Mouse (Mus musculus) embryonic facial prominence, embryonic 14.5 days (tissue): Measurements from ENCODE around the gene Twnk. TPM values are rescaled to one million over a fixed set of nuclear protein-coding genes. Genes with fewer than 3 reads are reported as not detected.
"Not testable (repeated sequence)": the region's sequence is repeated elsewhere in the genome, so short reads cannot be mapped to it uniquely, and the experiment has no call there.

Source experiments
- ATAC-seq: fragments of 200-750 bp; cut with Nextera tagmentation; 2 replicates; pipeline ENCODE4 v1.8.0; 2017; ENCODE audit warnings: low read depth, moderate number of reproducible peaks, moderate TSS enrichment
- DNase-seq: peaks from one replicate; pipeline ENCODE4 v3.0.0-alpha.2; 2015; ENCODE audit warnings: low spot score
- H3K27ac ChIP-seq: fragments of 300-500 bp; sonication (generic); replicated peaks from 2 replicates; pipeline ENCODE4 v1.5.1; 2014; ENCODE audit warnings: low read depth, mild to moderate bottlenecking, low read length, moderate library complexity
- H3K27me3 ChIP-seq: fragments of 300-500 bp; sonication (generic); replicated peaks from 2 replicates; pipeline ENCODE4 v1.6.1; 2014; ENCODE audit warnings: low read length; ENCODE audit not compliant: control insufficient read depth, insufficient read depth
- H3K36me3 ChIP-seq: fragments of 300-500 bp; sonication (generic); 2 replicates; pipeline ENCODE4 v1.6.1; 2014; ENCODE audit warnings: low read length, mixed read lengths; ENCODE audit not compliant: control insufficient read depth, insufficient read depth
- H3K4me1 ChIP-seq: fragments of 300-500 bp; sonication (generic); 2 replicates; pipeline ENCODE4 v1.6.1; 2014; ENCODE audit warnings: antibody characterized with exemption, low read length; ENCODE audit not compliant: control insufficient read depth, insufficient read depth
- H3K4me2 ChIP-seq: fragments of 300-500 bp; sonication (generic); 2 replicates; pipeline ENCODE4 v1.6.1; 2014; ENCODE audit warnings: low read depth, mild to moderate bottlenecking, low read length, moderate library complexity, mixed read lengths
- H3K4me3 ChIP-seq: fragments of 300-500 bp; sonication (generic); 2 replicates; pipeline ENCODE4 v1.5.1; 2014; ENCODE audit warnings: low read depth, mild to moderate bottlenecking, low read length
- H3K9ac ChIP-seq: fragments of 300-500 bp; sonication (generic); 2 replicates; pipeline ENCODE4 v1.6.1; 2014; ENCODE audit warnings: low read depth, mild to moderate bottlenecking, low read length, moderate library complexity, mixed read lengths
- H3K9me3 ChIP-seq: fragments of 300-500 bp; sonication (generic); 2 replicates; pipeline ENCODE4 v1.6.1; 2016; ENCODE audit warnings: low read length; ENCODE audit not compliant: control insufficient read depth
- WGBS: fragments of 180-500 bp; shearing (Covaris S2); extraction: QIAGEN DNeasy Blood & Tissue Kit; methylation state at CpG from one replicate; pipeline ENCODE4 v1.1.7; 2014; 5-methylcytosine and 5-hydroxymethylcytosine counted together
- polyA plus RNA-seq: library from polyadenylated mRNA; unstranded; fragments of >200 nt; fragmentation: Nextera tagmentation; extraction: Ambion mirVana; gene quantifications from 2 replicates; pipeline ENCODE4 v1.2.1, GENCODE M21; 2014

Twnk gene
- polyA plus RNA-seq, 1 experiment from 2014 or later, result 10.5 TPM

GRCm38 (mm10) chr19:45032570-45033332, 27.3 kb downstream of the Twnk start:
- 52% methylated on average over 17 of the region's 17 CpGs for WGBS
- Histone ChIP-seq H3K9ac (no peak overlapping the region), H3K27ac (no peak overlapping the region)

GRCm38 (mm10) chr19:45036867-45037266, 31.4 kb downstream of the Twnk start:
- H3K9me3 ChIP-seq, result no peaks in the 10 kb centered on the region
- H3K27me3 ChIP-seq, result no peaks in the 10 kb centered on the region
- no peaks in the 10 kb centered on the region for H3K36me3 ChIP-seq
- H3K4me2 ChIP-seq, result no peak overlapping the region
- H3K9ac ChIP-seq, result no peak overlapping the region
- ATAC-seq (0 out of 2 replicates have a peak, but pooled peaks have one; percentile 5), DNase-seq (no peak)
- no peak overlapping the region for H3K4me3 ChIP-seq
- H3K27ac ChIP-seq, result no peak overlapping the region
- 48% methylated on average over 6 of the region's 16 CpGs for WGBS
- no peaks in the 10 kb centered on the region for H3K4me1 ChIP-seq

More at GRCm38 (mm10) chr19:45032570-45033332, 27.3 kb downstream of the Twnk start:
- Histone ChIP-seq H3K4me2 (no peak overlapping the region), H3K4me1 (0 out of 2 replicates have a peak, but pooled peaks cover 2% of the 10 kb centered on the region), H3K9me3 (no peaks in the 10 kb centered on the region), H3K27me3 (no peaks in the 10 kb centered on the region), H3K4me3 (no peak overlapping the region), H3K36me3 (peaks cover 12% of the 10 kb centered on the region)
- peak; percentile 47 for DNase-seq
- no peak for ATAC-seq

GRCm38 (mm10) chr19:45038198-45038597, 32.7 kb downstream of the Twnk start:
- not testable (repeated sequence) for H3K4me1 ChIP-seq, ATAC-seq, H3K27me3 ChIP-seq, H3K36me3 ChIP-seq, H3K27ac ChIP-seq, DNase-seq, H3K9me3 ChIP-seq, H3K9ac ChIP-seq, H3K4me3 ChIP-seq, H3K4me2 ChIP-seq
- WGBS, result 88% methylated on average over 7 of the region's 7 CpGs

DNA sequence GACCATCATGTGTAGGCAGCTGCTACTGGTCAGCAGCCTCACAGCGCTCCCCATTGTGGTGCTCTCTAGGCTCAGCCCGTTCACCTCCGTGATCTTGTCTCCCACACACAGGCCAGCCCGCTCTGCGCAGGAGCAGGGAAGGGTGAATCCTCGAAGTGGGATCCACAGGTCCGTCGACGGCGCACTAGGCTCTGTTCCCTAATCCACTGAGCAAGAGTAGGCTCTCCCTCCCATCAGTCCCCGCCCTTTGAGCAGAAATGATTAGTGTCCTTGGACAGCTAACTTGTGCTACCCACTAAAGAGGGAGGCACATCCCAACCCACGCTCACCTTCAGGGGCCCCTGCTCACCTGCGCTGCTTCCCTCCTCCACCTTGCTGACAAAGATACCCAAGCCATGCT, 34.8 kb downstream of the Twnk start:
- 53% methylated on average over 10 of the region's 13 CpGs for WGBS
- Histone ChIP-seq H3K4me2 (no peak overlapping the region), H3K9me3 (no peaks in the 10 kb centered on the region), H3K9ac (no peak overlapping the region), H3K27ac (no peak overlapping the region), H3K4me3 (no peak overlapping the region), H3K36me3 (no peaks in the 10 kb centered on the region), H3K4me1 (no peaks in the 10 kb centered on the region), H3K27me3 (peaks cover 6% of the 10 kb centered on the region; the same call in 1 of the 2 replicates)
- ATAC-seq, result no peak
- DNase-seq, result no peak

GRCm38 (mm10) chr19:45044389-45044927, 39.0 kb downstream of the Twnk start:
- Histone ChIP-seq H3K4me1 (peaks cover 20% of the 10 kb centered on the region), H3K36me3 (0 out of 2 replicates have a peak, but pooled peaks cover 2% of the 10 kb centered on the region), H3K27ac (no peak overlapping the region), H3K4me3 (no peak overlapping the region), H3K27me3 (peaks cover 7% of the 10 kb centered on the region; the same call in 1 of the 2 replicates), H3K9me3 (no peaks in the 10 kb centered on the region), H3K4me2 (no peak overlapping the region), H3K9ac (no peak overlapping the region)
- 61% methylated on average over 11 of the region's 11 CpGs for WGBS
- no peak for ATAC-seq
- DNase-seq, result no peak

DNA sequence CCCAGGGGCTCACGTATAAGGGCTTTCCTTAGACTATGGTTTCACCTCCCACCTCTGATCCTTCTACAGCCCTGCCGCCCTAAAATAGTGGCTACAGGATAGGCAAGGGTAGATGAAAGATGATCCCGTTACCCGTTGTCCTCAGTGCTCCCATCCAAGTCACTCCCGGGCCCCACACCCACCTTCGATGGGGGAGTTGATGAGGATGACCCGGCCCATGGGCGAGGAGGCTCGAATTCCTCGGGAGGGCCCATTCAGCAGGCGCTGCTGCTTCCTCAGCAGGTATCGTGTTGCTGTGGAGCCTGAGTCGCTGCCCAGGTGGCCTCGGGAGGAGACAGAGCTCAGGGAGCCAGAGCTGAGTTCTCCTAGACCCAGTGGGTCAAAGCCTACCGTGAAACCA, 39.8 kb downstream of the Twnk start:
- DNase-seq, result no peak
- Histone ChIP-seq H3K27me3 (peaks cover 7% of the 10 kb centered on the region; the same call in 1 of the 2 replicates), H3K27ac (no peak overlapping the region), H3K36me3 (peaks cover 6% of the 10 kb centered on the region), H3K9ac (no peak overlapping the region), H3K4me1 (peaks cover 20% of the 10 kb centered on the region), H3K9me3 (no peaks in the 10 kb centered on the region), H3K4me2 (no peak overlapping the region), H3K4me3 (no peak overlapping the region)
- 34% methylated on average over 13 of the region's 15 CpGs for WGBS
- ATAC-seq, result no peak

DNA sequence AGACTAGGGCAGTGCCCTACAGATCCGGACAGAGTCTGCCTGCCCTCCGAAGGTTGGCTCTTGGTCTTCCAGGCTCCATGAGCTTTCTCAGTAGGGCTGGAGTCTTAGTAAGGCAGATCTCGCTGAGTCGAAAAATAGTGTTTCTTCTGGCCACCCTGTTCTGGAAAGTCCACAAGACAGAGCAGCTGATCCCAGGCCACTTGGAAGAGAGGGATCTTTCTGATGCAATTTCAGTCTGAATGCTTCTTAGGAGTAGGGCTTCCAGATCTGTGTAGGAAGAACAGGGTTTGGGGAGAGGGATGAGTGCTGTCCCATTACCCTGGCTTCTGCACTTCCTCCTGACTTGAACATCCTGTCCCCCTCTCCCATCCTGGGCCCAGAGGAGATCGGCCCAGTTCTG, 40.2 kb downstream of the Twnk start, which contains the start of gene Pdzd7:
Pdzd7 (minus strand) TSS at position 67 of the 400 bp plus-strand sequence.
- WGBS, result 63% methylated on average over 5 of the region's 5 CpGs
- Histone ChIP-seq H3K4me2 (peak within 1 kb of the TSS; percentile 79), H3K9me3 (no peaks in the 10 kb centered on the region), H3K4me3 (peak within 1 kb of the TSS; percentile 51), H3K27me3 (peaks cover 7% of the 10 kb centered on the region; the same call in 1 of the 2 replicates), H3K4me1 (peaks cover 20% of the 10 kb centered on the region), H3K27ac (no peak within 1 kb of the TSS; the same call in 1 of the 2 replicates), H3K36me3 (peaks cover 10% of the 10 kb centered on the region), H3K9ac (peak within 1 kb of the TSS; percentile 70)
- no peak for DNase-seq
- no peak for ATAC-seq

DNA sequence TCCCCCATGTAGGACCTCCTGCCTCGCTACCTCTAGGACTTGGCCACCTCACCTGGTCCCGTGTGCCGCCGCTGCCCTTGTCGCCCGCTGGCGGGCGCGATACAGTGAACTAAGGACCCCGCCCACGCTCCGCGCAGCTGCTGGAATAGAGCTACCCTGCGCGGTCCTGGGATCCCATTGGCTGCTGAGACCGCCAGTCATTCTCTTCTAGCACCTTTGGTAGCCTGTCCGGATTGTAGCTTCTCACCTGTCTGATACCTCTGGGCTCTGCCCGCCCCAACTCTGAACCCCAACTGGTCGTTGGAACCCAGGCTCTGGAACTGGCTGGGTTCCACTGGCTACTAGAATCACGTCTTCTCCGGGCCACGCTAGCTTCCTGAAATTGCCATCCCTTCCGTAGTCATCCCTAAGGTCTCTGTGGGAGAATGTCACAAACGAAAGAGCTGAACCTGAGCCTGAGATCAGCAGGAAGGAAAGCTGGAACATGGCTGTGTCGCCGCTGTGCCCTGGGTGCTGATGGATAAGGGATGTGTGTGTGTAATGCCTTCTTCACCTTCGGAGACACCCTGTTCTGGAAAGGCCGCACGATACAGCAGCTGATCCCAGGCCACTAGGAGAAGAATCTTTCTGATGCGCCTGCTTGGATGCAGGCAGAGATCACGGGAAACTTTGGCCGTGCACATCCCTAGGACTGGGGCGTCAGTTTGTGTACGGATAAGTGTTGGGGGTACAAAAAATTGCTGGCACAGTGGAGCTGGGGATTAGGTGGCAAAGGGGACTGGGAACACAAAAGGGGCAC, 41.3 kb downstream of the Twnk start:
- DNase-seq (peak; percentile 93), ATAC-seq (peak; percentile 68)
- peak overlapping the region; percentile 51 for H3K4me3 ChIP-seq
- 3% methylated on average over 31 of the region's 34 CpGs for WGBS
- peaks cover 7% of the 10 kb centered on the region; the same call in 1 of the 2 replicates for H3K27me3 ChIP-seq
- peaks cover 20% of the 10 kb centered on the region for H3K4me1 ChIP-seq
- H3K9me3 ChIP-seq, result no peaks in the 10 kb centered on the region
- H3K27ac ChIP-seq, result peak overlapping the region; percentile 94
- peak overlapping the region; percentile 70 for H3K9ac ChIP-seq
- peak overlapping the region; percentile 79 for H3K4me2 ChIP-seq
- peaks cover 19% of the 10 kb centered on the region for H3K36me3 ChIP-seq
